Mouse (Mus musculus) spleen, adult 18-20 months (tissue): ENCODE data around the gene Mapk13.
"Not testable (repeated sequence)": the region's sequence is repeated elsewhere in the genome, so short reads cannot be mapped to it uniquely, and the experiment has no call there.

Source experiments
- DNase-seq, 2 experiments: peaks; one replicate each; pipeline ENCODE4 v3.0.0; 2022; ENCODE audit warnings: mixed read lengths in 2 of 2

Gene Mapk13

DNA sequence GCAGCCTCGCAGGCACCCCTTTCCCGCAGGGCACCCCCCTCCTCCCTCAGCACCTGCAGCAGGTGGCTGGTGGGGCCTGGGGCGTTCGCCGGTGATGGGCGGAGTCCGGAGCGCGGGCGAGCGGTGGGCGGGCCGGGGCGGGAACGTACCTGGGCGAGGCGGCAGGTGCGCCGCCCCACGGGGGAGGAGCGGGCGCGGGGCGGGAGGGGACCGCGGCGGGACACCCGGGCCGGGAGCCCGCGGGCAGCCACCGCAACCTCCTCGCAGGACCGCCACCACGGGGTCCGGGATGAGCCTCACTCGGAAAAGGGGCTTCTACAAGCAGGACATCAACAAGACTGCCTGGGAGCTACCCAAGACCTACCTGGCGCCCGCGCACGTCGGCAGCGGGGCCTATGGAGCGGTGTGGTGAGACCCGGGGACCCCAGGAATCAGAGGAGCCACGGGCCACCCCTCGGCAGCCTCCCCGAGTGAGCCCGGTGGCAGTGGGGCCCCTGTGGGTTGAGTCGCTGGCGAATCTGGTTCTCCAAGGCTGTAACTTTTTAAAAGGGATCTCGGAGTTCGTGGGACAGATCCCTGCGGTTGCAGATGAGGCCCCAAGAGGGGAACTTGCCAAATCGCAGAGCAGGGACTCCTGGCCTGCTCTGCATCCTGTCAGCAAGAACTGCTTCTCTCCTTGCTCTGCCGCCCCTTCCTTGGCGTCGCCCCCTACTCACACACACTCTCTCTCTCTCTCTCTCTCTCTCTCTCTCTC, at the start of gene Mapk13:
Gene Mapk13 (plus strand): TSS at position 177 of the 754 bp plus-strand sequence.
- no peak for DNase-seq

DNA sequence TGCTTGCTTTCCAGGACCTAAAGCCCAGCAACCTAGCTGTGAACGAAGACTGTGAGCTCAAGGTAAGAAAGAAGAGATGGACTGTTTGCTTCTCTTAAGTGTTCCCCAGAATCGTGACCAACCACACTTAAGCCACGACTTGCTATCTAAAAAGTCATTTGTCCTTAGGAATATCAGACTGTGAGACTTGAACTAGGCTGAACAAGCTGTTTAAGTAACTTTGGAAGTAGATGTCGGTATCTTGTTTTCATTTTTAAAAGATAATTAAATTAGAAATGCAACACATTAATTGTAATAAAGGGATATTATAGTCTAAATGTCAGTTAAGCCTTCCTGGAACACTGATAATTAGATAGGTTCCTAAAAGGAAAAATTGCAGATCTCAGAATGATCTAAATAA, 43.3 kb upstream of the Mapk13 start, which contains the start of gene AC170998.1:
Gene AC170998.1 (plus strand): TSS at position 301 of the 400 bp plus-strand sequence.
- no peak for DNase-seq

DNA sequence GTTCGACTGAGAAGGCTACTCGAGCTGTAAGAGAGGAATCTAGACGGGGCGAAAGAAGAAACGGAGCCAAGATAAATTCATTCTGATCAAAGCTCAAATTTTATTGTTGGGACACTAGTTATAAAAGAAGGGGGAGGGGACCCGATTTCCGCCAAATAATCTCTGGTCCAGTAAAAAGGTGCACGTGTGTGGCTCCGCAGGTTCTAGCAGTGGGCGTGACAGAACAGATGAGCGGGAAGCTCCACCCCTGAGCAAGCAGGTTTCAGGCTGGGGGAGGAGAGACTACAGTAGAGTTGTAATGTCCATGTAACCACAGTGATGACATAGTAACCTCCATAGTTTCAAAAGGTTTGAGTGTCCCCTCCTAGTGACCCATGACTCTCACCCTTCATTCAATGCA, 41.6 kb upstream of the Mapk13 start:
- not testable (repeated sequence) for DNase-seq

DNA sequence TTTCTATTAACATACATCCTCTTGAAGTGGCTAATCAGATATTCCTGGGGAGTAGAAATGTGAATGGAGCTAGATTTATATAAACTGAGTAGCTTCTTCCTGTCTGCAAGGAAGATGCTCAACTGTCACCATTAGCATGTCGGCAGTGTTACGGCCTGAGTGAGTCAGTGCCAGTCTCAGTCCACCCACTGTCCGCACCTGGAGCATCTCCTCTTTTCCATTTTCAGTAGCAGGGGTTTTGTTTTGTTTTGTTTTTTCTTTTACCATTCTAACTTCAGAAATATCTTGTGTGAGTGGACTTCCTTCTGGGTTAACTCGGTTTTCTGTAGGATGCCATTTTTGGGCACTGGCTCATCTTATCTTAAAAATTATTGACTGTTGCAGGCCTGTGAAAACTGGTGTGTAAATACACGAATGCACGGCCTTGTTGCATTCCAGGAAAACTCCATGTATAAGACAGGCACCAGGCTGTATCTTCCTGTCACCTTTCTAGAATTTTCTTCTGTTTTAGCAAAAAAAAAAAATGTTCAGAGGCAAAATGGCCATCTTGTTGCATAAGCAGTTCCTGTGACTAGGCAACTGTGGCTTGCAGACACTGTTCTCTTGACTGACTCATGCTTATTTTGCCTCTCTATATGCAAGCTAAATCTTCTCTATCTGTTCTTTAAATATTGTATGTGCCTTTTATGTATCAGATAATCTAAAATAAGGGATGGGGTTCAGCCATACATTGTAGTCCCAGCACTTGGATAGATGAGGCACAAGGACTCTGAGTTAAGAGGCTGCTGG, 33.6 kb upstream of the Mapk13 start:
- DNase-seq: no peak

DNA sequence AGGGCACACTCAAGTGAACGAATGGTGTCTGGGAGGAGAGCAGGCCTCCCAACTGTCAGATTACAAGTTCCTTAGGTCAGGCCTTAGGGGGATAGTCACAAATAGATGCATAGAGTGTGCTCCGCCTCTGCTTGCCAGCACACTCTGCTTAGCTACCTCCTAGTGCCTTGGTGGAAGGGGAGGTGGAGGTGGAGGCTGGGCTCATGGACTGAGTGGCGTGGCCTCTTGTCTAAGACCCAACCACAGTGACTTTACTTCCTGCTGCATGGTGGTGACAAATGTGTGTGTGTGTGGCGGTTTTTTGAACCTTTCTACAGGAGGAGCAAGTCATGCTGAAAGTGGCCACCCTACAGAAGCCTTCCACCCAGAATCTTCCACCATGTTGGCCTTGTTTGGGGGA, 32.6 kb upstream of the Mapk13 start:
- no peak for DNase-seq

DNA sequence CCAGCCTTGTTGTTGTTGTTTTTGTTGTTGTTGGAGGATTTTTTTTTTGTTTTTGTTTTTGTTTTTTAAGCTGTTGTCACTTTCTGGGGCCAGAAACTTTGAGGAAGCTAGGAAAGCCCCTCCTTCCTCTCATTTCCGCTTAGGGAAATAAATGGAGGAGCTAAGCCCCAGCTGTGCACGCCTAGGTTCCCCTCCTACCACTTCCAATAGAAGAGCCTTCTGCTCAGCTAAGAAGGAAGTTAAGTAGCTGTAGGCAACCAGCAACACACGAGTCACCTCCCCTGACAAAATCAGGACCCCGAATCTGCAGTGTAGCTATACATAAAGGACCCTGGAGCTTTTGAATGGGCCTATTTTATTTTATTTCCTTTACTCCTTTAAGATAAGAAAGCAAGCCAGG, 31.1 kb upstream of the Mapk13 start:
- DNase-seq: no peak

DNA sequence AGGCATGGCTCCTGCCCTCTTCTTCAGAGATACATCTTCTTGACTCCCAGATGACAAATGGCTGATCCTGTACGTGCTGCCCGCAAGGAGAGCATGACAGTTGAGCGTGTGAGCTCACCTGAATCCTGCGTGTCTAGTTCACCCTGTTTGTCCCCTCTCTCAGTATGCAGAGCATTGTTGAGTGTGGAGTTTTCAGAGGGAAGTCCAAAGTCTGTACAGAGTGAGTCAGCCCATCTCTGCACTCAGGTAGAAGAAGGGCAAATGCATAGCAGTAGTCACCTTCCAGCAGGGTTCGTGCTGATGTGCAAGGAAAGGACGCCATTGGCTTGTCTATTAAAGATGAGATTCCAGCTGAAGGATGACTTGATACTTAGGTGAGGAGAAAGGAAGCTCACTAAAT, 29.9 kb upstream of the Mapk13 start:
- DNase-seq: no peak

DNA sequence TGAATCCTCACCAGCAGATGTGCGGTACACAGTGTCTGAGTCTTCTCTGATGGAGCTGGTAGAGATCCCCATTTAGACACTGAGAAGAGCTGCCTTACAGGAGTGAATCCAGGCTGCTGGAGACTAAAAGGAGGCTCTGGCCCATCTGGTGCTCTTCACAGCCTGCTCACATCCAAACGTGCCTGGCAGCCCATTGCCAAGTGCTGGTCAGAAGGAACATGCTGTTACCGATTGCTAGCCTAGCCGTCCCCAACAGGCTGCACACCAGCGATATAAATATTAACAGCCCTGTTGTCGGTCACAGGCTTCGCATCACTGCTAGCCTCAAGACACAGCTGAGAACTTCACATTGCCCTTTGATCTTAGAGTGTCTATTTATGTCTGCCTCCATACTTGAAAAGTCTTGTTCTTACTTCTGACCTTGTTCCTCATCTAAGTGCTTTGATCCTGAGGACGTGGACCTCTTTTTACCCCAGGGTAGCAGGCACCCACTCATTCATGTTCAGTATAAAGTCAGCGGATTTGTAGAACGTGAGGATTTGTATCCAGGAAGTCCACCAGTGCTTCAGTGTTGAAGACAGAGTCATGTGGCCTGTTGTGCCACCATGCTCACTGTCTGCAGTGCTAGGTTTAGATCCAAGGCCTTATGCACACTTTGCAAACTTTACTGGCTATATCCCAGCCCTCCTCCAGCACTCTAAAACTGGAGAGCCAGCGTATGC, 25.8 kb upstream of the Mapk13 start:
- DNase-seq: no peak

DNA sequence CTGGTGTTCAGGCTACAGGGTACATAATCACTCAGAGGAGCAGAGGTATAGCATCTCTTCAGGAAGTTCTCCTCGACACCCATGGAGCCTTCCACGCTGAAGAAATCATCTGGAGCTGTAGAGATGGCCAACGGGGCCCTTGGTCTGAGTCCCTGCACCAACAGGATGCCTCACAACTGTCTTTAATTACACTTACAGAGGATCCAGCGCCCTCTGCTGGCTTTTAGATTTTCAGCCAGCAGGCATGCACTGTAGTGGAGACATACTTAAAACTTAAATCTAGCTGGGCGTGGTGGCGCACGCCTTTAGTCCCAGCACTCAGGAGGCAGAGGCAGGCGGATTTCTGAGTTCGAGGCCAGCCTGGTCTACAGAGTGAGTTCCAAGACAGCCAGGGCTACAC, 25.2 kb upstream of the Mapk13 start:
- DNase-seq: peak in 1 of 2 experiments; percentile 13

DNA sequence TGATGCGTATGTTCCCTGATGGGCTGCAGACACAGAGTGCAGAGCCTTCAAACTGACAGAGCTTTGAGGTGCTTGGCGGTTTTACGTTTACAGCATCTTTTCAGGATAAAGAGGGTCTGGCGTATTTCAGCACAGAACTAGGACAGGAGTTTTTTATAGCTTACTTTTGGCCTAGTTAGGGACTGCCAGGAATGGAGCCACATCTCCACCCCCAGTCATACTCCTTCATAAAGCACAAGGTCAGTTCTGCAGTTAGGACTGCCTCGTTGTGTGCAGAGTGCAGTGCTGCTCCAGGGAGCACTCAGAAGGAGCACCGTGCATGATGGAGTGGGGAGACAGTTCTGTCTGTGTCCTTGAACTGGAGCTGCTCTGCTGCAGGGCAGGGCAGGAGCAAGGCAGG, 23.3 kb upstream of the Mapk13 start:
- DNase-seq: no peak

DNA sequence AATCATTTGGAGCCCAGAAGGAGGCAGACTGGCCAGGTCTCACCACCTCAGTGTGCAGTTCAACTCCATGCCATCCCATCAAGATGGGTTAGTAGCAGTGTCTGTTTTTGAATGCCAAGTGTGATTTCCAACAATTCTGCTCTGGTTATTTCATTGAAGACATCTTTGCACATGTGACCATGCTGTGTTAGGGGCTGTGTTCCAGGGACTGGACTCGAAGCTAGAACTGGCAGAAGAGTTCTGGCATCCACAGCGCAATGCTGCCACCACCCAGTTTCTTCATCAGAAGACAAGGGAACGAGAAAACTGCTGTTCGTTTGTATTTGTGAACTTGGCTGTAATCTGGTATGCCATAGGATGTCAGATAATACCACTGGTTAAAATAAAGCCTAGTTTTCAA, 21.1 kb upstream of the Mapk13 start:
- DNase-seq: no peak

DNA sequence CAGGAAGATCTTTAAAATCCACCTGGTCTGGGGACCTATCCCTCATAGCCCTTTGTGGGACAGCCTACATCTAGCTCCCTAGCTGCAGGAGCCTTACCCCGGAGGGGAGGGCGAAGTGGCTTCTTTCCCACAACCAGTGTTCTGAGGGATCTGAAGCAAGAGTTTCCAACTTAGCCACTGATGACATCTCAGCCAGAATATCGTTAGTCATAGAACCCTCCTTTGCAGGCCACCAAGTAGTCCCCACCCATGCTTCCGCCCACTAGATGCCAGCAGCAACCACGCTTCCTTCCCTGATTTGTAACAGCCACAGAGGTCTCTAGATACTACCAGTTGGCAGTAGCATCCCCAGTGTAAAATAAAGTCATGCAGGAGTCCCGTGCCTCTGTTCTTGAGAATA, 18.5 kb upstream of the Mapk13 start:
- no peak for DNase-seq

DNA sequence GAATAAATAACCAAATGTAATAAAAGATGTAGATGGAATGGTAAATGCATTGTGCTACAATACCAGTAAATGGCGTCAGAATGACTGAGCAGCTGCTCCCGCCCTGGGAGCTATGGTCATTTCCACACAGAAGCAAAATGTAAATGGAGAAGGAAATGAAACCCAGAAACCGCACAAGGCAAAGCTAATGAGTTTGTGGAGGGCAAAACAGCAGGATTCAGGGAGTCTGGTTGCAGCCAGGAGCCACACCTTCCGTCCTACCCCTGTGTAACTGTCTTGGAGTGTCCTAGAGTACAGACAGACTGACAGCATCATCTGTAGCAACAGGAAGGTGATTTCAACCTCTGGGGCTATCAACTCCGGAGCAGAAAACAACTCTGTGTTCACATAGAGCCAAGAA, 12.7 kb upstream of the Mapk13 start:
- no peak for DNase-seq

DNA sequence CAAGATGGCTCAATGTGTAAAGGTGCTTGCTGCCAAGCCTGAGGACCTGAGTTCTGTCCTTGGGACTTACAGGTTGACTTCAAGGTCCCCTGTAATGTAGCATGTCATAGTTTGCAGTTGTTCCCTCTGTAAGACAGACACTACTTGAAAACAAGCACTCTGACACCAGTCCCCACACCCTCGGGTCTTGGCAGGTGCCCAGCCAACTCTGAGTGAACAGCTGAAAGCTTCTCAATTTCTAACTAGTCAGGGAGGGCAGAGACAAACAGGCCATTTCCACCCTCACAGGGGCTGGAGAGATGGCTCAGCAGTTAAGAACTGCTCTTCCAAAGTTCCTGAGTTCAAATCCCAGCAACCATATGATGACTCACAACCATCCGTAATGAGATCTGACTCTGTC, 11.6 kb upstream of the Mapk13 start:
- no peak for DNase-seq

DNA sequence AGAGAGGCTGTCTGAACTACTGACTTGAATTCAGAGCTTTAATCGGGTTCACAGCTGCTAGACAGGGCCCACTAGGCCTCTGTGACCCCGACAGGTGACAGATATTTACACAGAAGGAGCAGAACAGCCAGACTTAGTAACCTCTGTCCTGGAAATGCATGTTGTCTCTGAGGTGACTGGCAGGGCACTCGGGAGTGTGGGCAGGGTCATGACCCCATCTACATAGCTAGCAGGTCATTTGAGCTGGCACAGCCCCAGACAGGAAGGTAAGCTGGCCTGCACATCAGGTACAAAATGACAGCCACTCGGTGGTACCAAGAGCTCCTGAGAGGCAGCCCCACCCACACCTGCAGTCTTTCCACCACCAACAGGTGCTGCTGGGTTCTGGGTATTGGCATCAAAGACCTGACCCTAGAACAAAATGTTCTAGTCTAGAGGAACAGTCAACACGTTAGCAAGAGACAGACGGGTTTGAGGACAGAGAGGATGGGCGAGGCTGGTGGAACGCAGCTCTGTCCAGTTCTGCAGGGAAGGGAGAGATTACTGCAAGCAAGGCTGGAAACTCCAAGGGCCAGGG, 8.3 kb upstream of the Mapk13 start:
- no peak for DNase-seq

DNA sequence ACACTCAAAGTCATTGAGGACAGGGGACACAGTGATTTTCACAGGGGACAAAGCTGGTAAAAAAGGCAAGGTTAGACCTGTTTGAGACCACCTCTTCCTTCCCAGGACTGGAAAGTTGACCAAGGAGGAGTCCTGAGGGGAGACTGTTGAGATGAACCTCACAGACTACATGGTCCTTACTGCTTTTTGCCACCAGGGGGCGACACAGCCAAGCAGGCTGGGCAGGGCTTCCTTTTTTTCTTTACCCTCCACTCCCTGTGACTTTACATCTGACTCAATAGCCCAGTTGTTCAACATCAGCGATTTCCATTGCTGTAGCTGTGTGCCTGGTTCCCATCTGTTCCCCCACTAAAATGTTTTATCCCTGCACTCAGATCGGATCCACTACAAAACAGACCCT, 7.2 kb upstream of the Mapk13 start:
- DNase-seq: peak; percentile 54 to 72

DNA sequence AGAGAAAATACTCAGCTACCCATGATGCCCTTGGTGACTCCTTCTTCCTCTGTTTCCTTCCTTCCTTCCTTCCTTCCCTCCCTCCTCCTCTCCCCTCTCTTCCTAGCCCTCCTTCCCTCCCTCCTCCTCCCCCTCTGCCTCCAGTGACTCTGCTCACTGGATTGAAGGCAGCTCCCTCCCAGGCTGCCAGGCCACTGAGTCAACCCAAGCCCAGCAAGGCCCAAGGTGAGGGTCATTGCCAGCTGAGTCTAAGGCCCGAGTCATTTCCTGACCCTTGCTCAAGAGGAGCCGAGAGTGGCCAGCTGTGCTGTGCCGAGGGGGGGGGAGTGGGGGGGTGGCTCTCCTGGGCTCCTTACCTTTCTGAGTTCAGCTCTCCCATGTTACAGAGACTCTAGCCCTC, 2.9 kb upstream of the Mapk13 start:
- no peak for DNase-seq

DNA sequence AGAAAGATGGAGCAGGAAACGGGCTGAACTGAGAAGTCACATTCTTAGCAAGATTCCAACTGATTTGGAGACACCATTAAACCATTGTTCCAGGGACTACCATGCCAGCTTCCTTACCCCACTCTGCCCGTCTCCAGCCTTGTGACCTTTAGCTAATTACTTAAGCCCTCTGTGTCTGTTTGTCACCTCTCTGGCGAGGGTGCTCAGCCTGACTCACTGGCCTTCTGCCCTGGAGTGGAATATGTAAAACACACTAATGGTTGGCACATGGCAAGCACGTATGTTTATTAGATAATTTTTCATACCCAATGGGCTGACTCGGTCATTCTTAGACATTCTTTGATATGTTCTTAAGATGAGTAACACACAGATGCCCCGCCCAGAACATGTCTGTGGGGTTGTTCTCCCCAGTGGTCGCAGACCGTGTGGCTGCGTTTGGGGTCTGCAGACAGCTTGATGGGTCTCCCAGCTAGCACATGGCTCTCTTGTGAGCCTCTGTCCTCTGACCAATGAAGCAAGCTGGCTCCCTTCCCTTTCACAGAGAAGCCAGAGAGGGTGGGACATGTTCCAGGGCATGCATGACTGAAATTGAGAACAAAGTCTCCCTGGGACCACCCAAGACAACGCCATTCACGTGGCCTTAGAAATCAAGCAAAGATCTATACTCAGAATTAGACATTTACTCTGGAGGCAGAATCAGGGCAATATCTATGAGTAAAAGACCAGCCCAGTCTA, 2.1 kb upstream of the Mapk13 start:
- DNase-seq: no peak

DNA sequence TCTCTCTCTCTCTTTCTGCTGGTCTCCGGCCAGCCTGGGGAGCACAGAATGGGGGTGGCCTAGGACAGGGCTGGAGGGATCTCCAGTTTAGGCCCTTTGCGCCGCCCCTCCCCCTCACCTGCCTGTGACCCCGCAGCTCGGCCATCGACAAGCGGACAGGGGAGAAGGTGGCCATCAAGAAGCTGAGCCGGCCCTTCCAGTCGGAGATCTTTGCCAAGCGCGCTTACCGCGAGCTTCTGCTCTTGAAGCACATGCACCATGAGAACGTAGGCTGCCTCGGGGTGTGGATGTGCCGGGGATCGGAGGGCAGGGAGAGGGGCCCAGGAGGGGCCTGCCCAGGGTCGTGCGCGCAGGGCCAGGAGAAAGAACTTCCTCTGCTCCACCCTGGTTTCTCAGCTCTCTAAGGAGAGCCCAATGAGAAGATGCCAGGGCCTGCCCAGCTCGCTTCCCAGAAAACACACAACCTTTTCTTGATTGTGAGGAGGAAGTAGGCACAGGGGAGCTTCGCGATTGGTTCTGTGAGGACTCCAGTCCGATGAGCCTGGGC, 851 bp downstream of the Mapk13 start:
- DNase-seq: no peak

DNA sequence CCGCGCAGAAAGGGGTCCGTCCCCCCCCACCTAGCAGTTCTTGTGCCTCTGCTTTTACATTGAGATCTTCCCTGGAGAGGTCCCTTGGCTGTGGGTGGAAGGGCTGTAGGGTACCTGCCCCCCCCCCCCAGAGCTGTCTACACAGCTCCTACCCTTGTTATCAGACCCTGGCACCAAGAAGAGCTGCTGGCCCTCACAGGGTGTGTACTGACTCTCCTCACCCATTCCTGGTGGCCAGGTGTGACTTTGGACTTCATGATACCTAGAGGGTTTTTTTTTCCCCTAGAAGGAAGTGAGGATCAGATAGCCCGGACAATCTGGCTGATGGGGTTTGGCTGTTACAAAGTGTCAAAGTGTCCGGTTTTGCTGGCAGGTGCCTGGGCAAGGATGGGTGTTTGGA, 2.2 kb downstream of the Mapk13 start:
- no peak for DNase-seq

DNA sequence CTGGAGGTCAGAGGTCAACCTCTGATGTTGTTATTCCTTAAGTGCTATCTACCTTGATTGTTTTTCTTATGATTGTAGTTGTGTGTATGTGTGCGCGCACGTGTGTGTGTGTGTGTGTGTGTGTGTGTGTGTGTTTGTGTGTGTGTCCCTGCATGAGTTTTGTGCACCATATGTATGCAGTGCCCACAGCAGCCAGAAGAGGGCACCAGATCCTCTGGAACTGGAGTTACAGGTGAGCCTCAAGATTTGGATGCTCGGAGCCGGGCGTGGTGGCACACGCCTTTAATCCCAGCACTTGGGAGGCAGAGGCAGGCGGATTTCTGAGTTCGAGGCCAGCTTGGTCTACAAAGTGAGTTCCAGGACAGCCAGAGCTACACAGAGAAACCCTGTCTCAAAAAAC, 5.2 kb downstream of the Mapk13 start:
- not testable (repeated sequence) for DNase-seq

DNA sequence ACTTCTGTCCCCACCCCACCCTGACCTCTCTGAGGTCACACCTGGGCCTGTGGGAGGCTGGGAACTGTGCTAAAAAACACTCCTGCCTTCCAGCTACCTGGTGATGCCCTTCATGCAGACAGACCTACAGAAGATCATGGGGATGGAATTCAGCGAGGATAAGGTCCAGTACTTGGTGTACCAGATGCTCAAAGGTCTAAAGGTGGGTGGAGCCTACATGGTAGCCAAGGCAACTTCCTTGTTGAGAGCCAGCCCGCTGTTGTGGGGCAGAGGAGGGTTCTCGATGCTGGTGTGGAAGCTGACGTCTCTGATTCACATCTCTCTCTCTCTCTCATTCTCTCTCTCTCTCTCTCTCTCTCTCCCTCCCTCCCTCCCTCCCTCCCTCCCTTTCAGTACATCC, 6.1 kb downstream of the Mapk13 start:
- no peak for DNase-seq
